9 mouse cellular contexts compared by ENCODE assay signal in genomic region chr14:33734446-33735043, GRCm38 (mm10).
DNase-seq lines count a peak whose midpoint lies in the region; ATAC-seq and TF ChIP-seq lines count a peak whose summit lies in the region.
"Had no signal": no experiment of that assay in that cellular context is flagged by ENCODE, and none has a peak within 500 bp of the region (broad histone marks: within the 10 kb centered on the region; RNA-seq: fewer than 3 reads in every experiment).

No protein-coding gene starts in this region.

- TF ChIP-seq CTCF in heart, adult 2 months (IDR thresholded peaks at IDR 0.05) = no peak

- H3K79me2 ChIP-seq in heart, adult 2 months (replicated peaks; ENCODE audit: control insufficient read depth, insufficient read depth, low read length) = no peaks in the 10 kb centered on the region

- no peak for TF ChIP-seq EP300 in heart, adult 2 months (IDR thresholded peaks at IDR 0.05; ENCODE audit: insufficient read depth, low read depth, low read length)

- peaks cover 6% of the 10 kb centered on the region for H3K4me1 ChIP-seq in heart, adult 2 months (ENCODE audit: control insufficient read depth, insufficient read depth, low read length)
- H3K4me1 ChIP-seq in heart, embryonic 12.5 days (replicated peaks) = no peaks in the 10 kb centered on the region
- peaks cover 4% of the 10 kb centered on the region; the same call in 1 of the 2 replicates for H3K4me1 ChIP-seq in forebrain, embryonic 16.5 days (replicated peaks; ENCODE audit: control insufficient read depth, insufficient read depth, low read length)
- H3K4me1 ChIP-seq: megakaryocyte, embryonic 14.5 days had no signal

- no peak for ATAC-seq in heart, embryonic 12.5 days (ENCODE audit: insufficient number of reproducible peaks, low FRiP score)
- peak; percentile 67 for ATAC-seq in forebrain, embryonic 16.5 days
- no peak for ATAC-seq in erythroblast, adult 5-6 weeks (replicated peaks; ENCODE audit: low FRiP score, poor library complexity, severe bottlenecking)

- TF ChIP-seq POLR2A in heart, adult 2 months (IDR thresholded peaks at IDR 0.05; ENCODE audit: insufficient read depth, low read depth, low read length) = no peak

- no peaks in the 10 kb centered on the region for H3K27me3 ChIP-seq in heart, adult 2 months (ENCODE audit: control insufficient read depth, insufficient read depth, low read length)
- H3K27me3 ChIP-seq in heart, embryonic 12.5 days (replicated peaks) = peaks cover 9% of the 10 kb centered on the region; the same call in 1 of the 2 replicates
- H3K27me3 ChIP-seq in forebrain, embryonic 16.5 days (replicated peaks; ENCODE audit: control insufficient read depth, insufficient read depth, low read length) = no peaks in the 10 kb centered on the region
- H3K27me3 ChIP-seq: megakaryocyte, embryonic 14.5 days had no signal

- H3K27ac ChIP-seq in heart, adult 2 months = no peak overlapping the region
- H3K27ac ChIP-seq in heart, embryonic 12.5 days (ENCODE audit: poor library complexity, severe bottlenecking) = no peak overlapping the region
- H3K27ac ChIP-seq in forebrain, embryonic 16.5 days (ENCODE audit: low read length) = no peak overlapping the region

- no peak overlapping the region for H3K4me2 ChIP-seq in heart, embryonic 12.5 days
- no peak overlapping the region for H3K4me2 ChIP-seq in forebrain, embryonic 16.5 days (ENCODE audit: low read length)

- no peak overlapping the region for H3K4me3 ChIP-seq in heart, adult 2 months
- H3K4me3 ChIP-seq in heart, embryonic 12.5 days = no peak overlapping the region
- no peak overlapping the region for H3K4me3 ChIP-seq in forebrain, embryonic 16.5 days (replicated peaks; ENCODE audit: low read length)
- H3K4me3 ChIP-seq: megakaryocyte, embryonic 14.5 days had no signal

- no peaks in the 10 kb centered on the region for H3K36me3 ChIP-seq in heart, adult 2 months (ENCODE audit: control insufficient read depth, insufficient read depth, low read length)
- H3K36me3 ChIP-seq in heart, embryonic 12.5 days = no peaks in the 10 kb centered on the region
- no peaks in the 10 kb centered on the region for H3K36me3 ChIP-seq in forebrain, embryonic 16.5 days (ENCODE audit: control insufficient read depth, insufficient read depth)

- WGBS in heart, adult 2 months = 50% methylated on average over 5 of the region's 5 CpGs
- 73% methylated on average over 5 of the region's 5 CpGs for WGBS in heart, embryonic 12.5 days
- whole genome bisulfite sequencing in forebrain, embryonic 16.5 days = 44% methylated on average over 5 of the region's 5 CpGs

- no peak overlapping the region for H3K9ac ChIP-seq in heart, adult 2 months (ENCODE audit: low read depth, low read length)
- no peak overlapping the region for H3K9ac ChIP-seq in heart, embryonic 12.5 days
- no peak overlapping the region for H3K9ac ChIP-seq in forebrain, embryonic 16.5 days (replicated peaks; ENCODE audit: low read depth, low read length)

- intact Hi-C loops in heart, adult 2 months (cut with DNase I) = no loop called here

- peak; percentile 35 to 50 for DNase-seq in heart, adult 2 months
- peak; percentile 19 to 51 for DNase-seq in adrenal gland, postnatal 36 days
- peak; percentile 30 for DNase-seq in layer of hippocampus, adult 9-11 months
- peak; percentile 29 for DNase-seq in right cerebral cortex, postnatal 25 days
- no peak for DNase-seq in yolk sac, embryonic 10.5 days (ENCODE audit: low spot score)

- no peaks in the 10 kb centered on the region; the same call in 1 of the 2 replicates for H3K9me3 ChIP-seq in heart, embryonic 12.5 days (replicated peaks)
- no peaks in the 10 kb centered on the region for H3K9me3 ChIP-seq in forebrain, embryonic 16.5 days (ENCODE audit: control insufficient read depth, low read length)
